ENCODE assay signal across 24 mouse cellular contexts in the genomic region with DNA sequence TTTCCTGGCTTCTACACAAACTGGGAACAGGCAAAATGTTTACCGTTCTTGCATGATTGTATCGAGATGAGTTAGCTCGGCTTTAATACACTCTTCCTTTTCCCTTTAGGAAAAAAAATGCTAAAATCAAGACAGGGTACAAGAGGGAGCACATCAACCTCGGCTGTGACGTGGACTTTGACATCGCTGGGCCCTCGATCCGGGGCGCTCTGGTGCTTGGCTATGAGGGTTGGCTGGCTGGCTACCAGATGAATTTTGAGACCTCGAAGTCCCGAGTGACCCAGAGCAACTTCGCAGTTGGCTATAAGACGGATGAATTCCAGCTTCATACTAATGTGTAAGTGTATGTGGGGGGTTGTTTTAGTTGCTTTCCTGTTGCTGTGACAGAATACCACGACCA. TPM values are rescaled to one million over a fixed set of nuclear protein-coding genes. Genes with fewer than 3 reads are reported as not detected.
DNase-seq lines count a peak whose midpoint lies in the region; ATAC-seq lines count a peak whose summit lies in the region.
"Had no signal": no experiment of that assay in that cellular context is flagged by ENCODE, and none has a peak within 500 bp of the region (broad histone marks: within the 10 kb centered on the region; RNA-seq: fewer than 3 reads in every experiment).

No protein-coding gene starts in this region.

- no peaks in the 10 kb centered on the region for H3K27me3 ChIP-seq in kidney, embryonic 16.5 days (ENCODE audit: insufficient read depth, low read length)
- no peaks in the 10 kb centered on the region for H3K27me3 ChIP-seq in kidney, embryonic 15.5 days
- H3K27me3 ChIP-seq: embryonic facial prominence, embryonic 13.5 days; forebrain, embryonic 12.5 days; forebrain, embryonic 15.5 days; hindbrain, embryonic 12.5 days; hindbrain, embryonic 15.5 days had no signal

- H3K27ac ChIP-seq in kidney, embryonic 16.5 days (ENCODE audit: low read length), result no peak overlapping the region
- no peak overlapping the region for H3K27ac ChIP-seq in kidney, embryonic 15.5 days
- H3K27ac ChIP-seq: embryonic facial prominence, embryonic 10.5 days; embryonic facial prominence, embryonic 13.5 days; forebrain, embryonic 12.5 days; forebrain, embryonic 15.5 days; hindbrain, embryonic 12.5 days; hindbrain, embryonic 15.5 days had no signal

- 92% methylated on average over 14 of the region's 14 CpGs for WGBS in kidney, embryonic 16.5 days
- 94% methylated on average over 14 of the region's 14 CpGs for WGBS in kidney, embryonic 15.5 days

- DNase-seq in kidney, adult 11 months, result peak; percentile 76
- DNase-seq in kidney, adult 8-10 months, result peak; percentile 73
- peak; percentile 52 for DNase-seq in kidney, postnatal 14 days
- peak; percentile 63 to 87 for DNase-seq in kidney, postnatal 25 days
- no peak for DNase-seq in cerebellum, adult 18-20 months
- DNase-seq: adrenal gland, adult 2 months; adrenal gland, postnatal 14 days; cerebellum, adult 11 months; cerebellum, adult 8-10 months; cerebellum, postnatal 10 days; cerebellum, postnatal 36 days; embryo, embryonic 11 days; gastrocnemius, postnatal 36 days had no signal

- no peak overlapping the region for H3K9ac ChIP-seq in kidney, embryonic 16.5 days (replicated peaks; ENCODE audit: low read length)
- no peak overlapping the region for H3K9ac ChIP-seq in kidney, embryonic 15.5 days
- H3K9ac ChIP-seq: embryonic facial prominence, embryonic 13.5 days; forebrain, embryonic 12.5 days; forebrain, embryonic 15.5 days; hindbrain, embryonic 12.5 days; hindbrain, embryonic 15.5 days had no signal

- H3K4me2 ChIP-seq in kidney, embryonic 16.5 days (replicated peaks; ENCODE audit: low read depth, low read length), result no peak overlapping the region
- H3K4me2 ChIP-seq in kidney, embryonic 15.5 days, result no peak overlapping the region
- H3K4me2 ChIP-seq: embryonic facial prominence, embryonic 13.5 days; forebrain, embryonic 12.5 days; forebrain, embryonic 15.5 days; heart, embryonic 11.5 days; hindbrain, embryonic 12.5 days; hindbrain, embryonic 15.5 days had no signal

- H3K9me3 ChIP-seq in kidney, embryonic 16.5 days (ENCODE audit: low read length), result no peaks in the 10 kb centered on the region
- no peaks in the 10 kb centered on the region for H3K9me3 ChIP-seq in kidney, embryonic 15.5 days (replicated peaks)
- H3K9me3 ChIP-seq: embryonic facial prominence, embryonic 10.5 days; embryonic facial prominence, embryonic 13.5 days; forebrain, embryonic 12.5 days; forebrain, embryonic 15.5 days; hindbrain, embryonic 12.5 days; hindbrain, embryonic 15.5 days had no signal

- peaks cover 64% of the 10 kb centered on the region for H3K36me3 ChIP-seq in kidney, embryonic 16.5 days (ENCODE audit: insufficient read depth, low read length)
- peaks cover 100% of the 10 kb centered on the region for H3K36me3 ChIP-seq in kidney, embryonic 15.5 days

- ATAC-seq in kidney, embryonic 16.5 days (ENCODE audit: low FRiP score, low TSS enrichment), result no peak
- no peak for ATAC-seq in kidney, embryonic 15.5 days (replicated peaks; ENCODE audit: low FRiP score)
- ATAC-seq: CD4-positive, CD25-positive, alpha-beta regulatory T cell, adult 4 months; forebrain, embryonic 15.5 days had no signal

- no peaks in the 10 kb centered on the region for H3K4me1 ChIP-seq in kidney, embryonic 16.5 days (ENCODE audit: insufficient read depth, low read length)
- H3K4me1 ChIP-seq in kidney, embryonic 15.5 days, result no peaks in the 10 kb centered on the region
- H3K4me1 ChIP-seq: embryonic facial prominence, embryonic 10.5 days; embryonic facial prominence, embryonic 13.5 days; forebrain, embryonic 12.5 days; forebrain, embryonic 15.5 days; hindbrain, embryonic 12.5 days; hindbrain, embryonic 15.5 days had no signal

- H3K4me3 ChIP-seq in kidney, embryonic 16.5 days (ENCODE audit: low read length), result no peak overlapping the region
- H3K4me3 ChIP-seq in kidney, embryonic 15.5 days (replicated peaks), result no peak overlapping the region
- H3K4me3 ChIP-seq: embryonic facial prominence, embryonic 10.5 days; embryonic facial prominence, embryonic 13.5 days; erythroblast, embryonic 14.5 days; forebrain, embryonic 12.5 days; forebrain, embryonic 15.5 days; hindbrain, embryonic 12.5 days; hindbrain, embryonic 15.5 days had no signal

RNA-seq across cellular contexts. Expression of gene 9530068E07Rik, which starts 12.5 kb away (rescaled TPM):
- polyA plus RNA-seq in kidney, embryonic 16.5 days (2015; fragmentation: Nextera tagmentation; extraction: Ambion mirVana), result 251 and 263 TPM in 2 replicates
- 217 and 219 TPM in 2 replicates for polyA plus RNA-seq in kidney, embryonic 15.5 days (2015; fragmentation: Nextera tagmentation; extraction: Ambion mirVana)

RNA-seq across cellular contexts. Expression of gene Vdac1, which starts 23.1 kb away (rescaled TPM):
- polyA plus RNA-seq in kidney, embryonic 16.5 days (2015; fragmentation: Nextera tagmentation; extraction: Ambion mirVana), result 407 and 427 TPM in 2 replicates
- 336 and 358 TPM in 2 replicates for polyA plus RNA-seq in kidney, embryonic 15.5 days (2015; fragmentation: Nextera tagmentation; extraction: Ambion mirVana)

Comparison
In these comparisons a context has a peak if more than half of its experiments do, and no peak if none do; other contexts are left out.
1. DNase-seq: peak in kidney, adult 11 months (single experiment), kidney, adult 8-10 months (2 of 2), kidney, postnatal 14 days (single experiment) and kidney, postnatal 25 days (2 of 2); none in cerebellum, adult 18-20 months (0 of 2).